Mouse (Mus musculus): ENCODE results near the gene Fam114a1. TPM values are rescaled to one million over a fixed set of nuclear protein-coding genes. Genes with fewer than 3 reads are reported as not detected.

The Fam114a1 gene
- total RNA-seq, 1 experiment: 6.5 TPM

DNA sequence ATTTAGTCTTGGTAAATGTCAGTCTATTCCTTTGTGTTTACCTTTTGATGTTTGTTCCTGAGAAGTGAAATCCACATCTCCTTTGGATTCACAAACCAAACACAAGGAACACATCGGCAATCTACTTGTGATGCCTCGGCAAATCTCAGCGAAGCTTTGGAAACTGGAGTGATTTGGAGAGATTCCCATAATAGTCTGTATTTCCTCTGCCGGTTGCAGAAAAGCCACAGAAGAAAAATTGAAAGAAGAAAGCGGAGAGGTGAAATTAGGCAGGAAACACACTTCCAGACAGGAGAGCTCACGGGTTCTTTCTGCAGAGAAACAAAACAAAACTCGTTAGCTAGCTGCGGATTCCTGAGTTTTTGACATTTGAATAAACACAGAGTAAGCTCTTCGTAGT lies 110.0 kb downstream of the Fam114a1 start:
- TF ChIP-seq HCFC1 (IDR thresholded peaks at IDR 0.05; ENCODE audit: borderline replicate concordance, insufficient read depth, low read length) (no peak), ZC3H11A (IDR thresholded peaks at IDR 0.05; ENCODE audit: borderline replicate concordance, low read depth, low read length) (no peak), MAFK (IDR thresholded peaks at IDR 0.05; ENCODE audit: insufficient read depth, low read depth, low read length) (no peak), ZNF384 (IDR thresholded peaks at IDR 0.05; ENCODE audit: low read depth, low read length) (no peak), CHD2 (IDR thresholded peaks at IDR 0.05; ENCODE audit: low read depth, low read length) (no peak)
- DNase-seq (ENCODE audit: low read depth, low spot score): no peak
- in situ Hi-C loops (cut with MboI; ENCODE audit: low sequenced_read_pairs in 2 of 2, unreplicated experiment in 2 of 2): no loop called here
- peaks cover 0 to 4% of the 10 kb centered on the region in 2 experiments; a peak in 1 of 4 replicates for H3K4me1 ChIP-seq (ENCODE audit: control insufficient read depth in 2 of 2, insufficient read depth in 2 of 2, low read length in 2 of 2, poor library complexity in 1 of 2)
- no peaks in the 10 kb centered on the region for H3K9me3 ChIP-seq (ENCODE audit: control insufficient read depth, insufficient read depth, low read depth, low read length)
- H3K36me3 ChIP-seq (ENCODE audit: control insufficient read depth, insufficient read depth, low read length, poor library complexity, severe bottlenecking): no peaks in the 10 kb centered on the region
- no peak overlapping the region for H3K27ac ChIP-seq (ENCODE audit: insufficient read depth, low read depth, low read length, poor library complexity, severe bottlenecking)
- no peak overlapping the region for H3K4me3 ChIP-seq (ENCODE audit: insufficient read depth in 1 of 2, low read depth in 1 of 2, low read length in 2 of 2, poor library complexity in 1 of 2, severe bottlenecking in 1 of 2)
- H3K9ac ChIP-seq (ENCODE audit: insufficient read depth, low read depth, low read length, poor library complexity, severe bottlenecking): no peak overlapping the region

DNA sequence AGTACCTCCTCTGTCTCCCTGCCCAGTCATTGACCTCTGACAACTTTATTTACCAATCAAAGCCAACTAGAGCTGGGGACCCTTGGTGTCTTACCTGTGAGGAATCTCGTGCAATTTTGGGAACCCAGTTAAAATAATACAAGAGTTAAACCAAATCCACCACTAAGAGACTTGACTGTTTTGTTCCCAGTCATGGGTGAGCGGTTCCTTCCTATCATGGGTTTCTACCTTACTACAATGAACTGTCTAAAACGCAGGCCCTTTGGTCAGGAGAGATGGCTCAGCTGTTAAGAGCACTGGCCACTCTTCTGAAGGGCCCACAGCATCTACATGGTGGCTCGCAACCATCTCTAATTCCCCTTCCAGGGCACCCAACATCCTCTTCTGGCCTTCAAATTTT lies 112.0 kb downstream of the Fam114a1 start:
- H3K36me3 ChIP-seq (ENCODE audit: control insufficient read depth, insufficient read depth, low read length, poor library complexity, severe bottlenecking): no peaks in the 10 kb centered on the region
- TF ChIP-seq HCFC1 (IDR thresholded peaks at IDR 0.05; ENCODE audit: borderline replicate concordance, insufficient read depth, low read length) (no peak), MAFK (IDR thresholded peaks at IDR 0.05; ENCODE audit: insufficient read depth, low read depth, low read length) (no peak), ZNF384 (IDR thresholded peaks at IDR 0.05; ENCODE audit: low read depth, low read length) (no peak), ZC3H11A (IDR thresholded peaks at IDR 0.05; ENCODE audit: borderline replicate concordance, low read depth, low read length) (no peak), CHD2 (IDR thresholded peaks at IDR 0.05; ENCODE audit: low read depth, low read length) (no peak)
- no peak overlapping the region for H3K4me3 ChIP-seq (ENCODE audit: insufficient read depth in 1 of 2, low read depth in 1 of 2, low read length in 2 of 2, poor library complexity in 1 of 2, severe bottlenecking in 1 of 2)
- peaks cover 0 to 2% of the 10 kb centered on the region in 2 experiments; a peak in 1 of 4 replicates for H3K4me1 ChIP-seq (ENCODE audit: control insufficient read depth in 2 of 2, insufficient read depth in 2 of 2, low read length in 2 of 2, poor library complexity in 1 of 2)
- no peak overlapping the region for H3K9ac ChIP-seq (ENCODE audit: insufficient read depth, low read depth, low read length, poor library complexity, severe bottlenecking)
- DNase-seq (ENCODE audit: low read depth, low spot score): no peak
- in situ Hi-C loops (cut with MboI; ENCODE audit: low sequenced_read_pairs in 2 of 2, unreplicated experiment in 2 of 2): no loop called here
- no peaks in the 10 kb centered on the region for H3K9me3 ChIP-seq (ENCODE audit: control insufficient read depth, insufficient read depth, low read depth, low read length)
- no peak overlapping the region for H3K27ac ChIP-seq (ENCODE audit: insufficient read depth, low read depth, low read length, poor library complexity, severe bottlenecking)

DNA sequence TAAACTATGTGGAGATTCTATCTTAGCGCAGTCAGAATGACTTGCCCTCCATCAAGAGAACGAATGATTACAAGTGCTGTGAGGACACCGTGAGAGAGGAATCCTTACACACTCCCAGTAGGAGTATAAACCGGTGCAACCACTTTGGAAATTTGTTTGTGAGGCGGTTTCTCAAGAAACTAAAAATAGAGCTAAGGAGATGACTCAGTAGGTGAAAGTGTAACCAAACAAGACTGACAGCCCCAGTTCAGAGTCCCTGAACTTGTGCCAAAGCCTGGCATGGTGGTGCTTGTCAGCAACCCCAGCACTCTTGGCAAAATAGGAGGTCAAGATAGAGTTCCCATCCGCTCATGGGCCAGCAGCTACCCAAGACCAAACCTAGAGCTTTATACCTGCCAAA lies 116.7 kb downstream of the Fam114a1 start:
- Histone ChIP-seq H3K4me1 (ENCODE audit: control insufficient read depth in 2 of 2, insufficient read depth in 2 of 2, low read length in 2 of 2, poor library complexity in 1 of 2) (peaks cover 0 to under 1% of the 10 kb centered on the region in 2 experiments; a peak in 1 of 4 replicates), H3K4me3 (ENCODE audit: insufficient read depth in 1 of 2, low read depth in 1 of 2, low read length in 2 of 2, poor library complexity in 1 of 2, severe bottlenecking in 1 of 2) (no peak overlapping the region), H3K9me3 (ENCODE audit: control insufficient read depth, insufficient read depth, low read depth, low read length) (no peaks in the 10 kb centered on the region), H3K36me3 (ENCODE audit: control insufficient read depth, insufficient read depth, low read length, poor library complexity, severe bottlenecking) (no peaks in the 10 kb centered on the region), H3K27ac (ENCODE audit: insufficient read depth, low read depth, low read length, poor library complexity, severe bottlenecking) (no peak overlapping the region), H3K9ac (ENCODE audit: insufficient read depth, low read depth, low read length, poor library complexity, severe bottlenecking) (no peak overlapping the region)
- no peak for DNase-seq (ENCODE audit: low read depth, low spot score)
- TF ChIP-seq HCFC1 (IDR thresholded peaks at IDR 0.05; ENCODE audit: borderline replicate concordance, insufficient read depth, low read length) (no peak), MAFK (IDR thresholded peaks at IDR 0.05; ENCODE audit: insufficient read depth, low read depth, low read length) (no peak), CHD2 (IDR thresholded peaks at IDR 0.05; ENCODE audit: low read depth, low read length) (no peak), ZC3H11A (IDR thresholded peaks at IDR 0.05; ENCODE audit: borderline replicate concordance, low read depth, low read length) (no peak), ZNF384 (IDR thresholded peaks at IDR 0.05; ENCODE audit: low read depth, low read length) (no peak)
- in situ Hi-C loops (cut with MboI; ENCODE audit: low sequenced_read_pairs in 2 of 2, unreplicated experiment in 2 of 2): no loop called here

DNA sequence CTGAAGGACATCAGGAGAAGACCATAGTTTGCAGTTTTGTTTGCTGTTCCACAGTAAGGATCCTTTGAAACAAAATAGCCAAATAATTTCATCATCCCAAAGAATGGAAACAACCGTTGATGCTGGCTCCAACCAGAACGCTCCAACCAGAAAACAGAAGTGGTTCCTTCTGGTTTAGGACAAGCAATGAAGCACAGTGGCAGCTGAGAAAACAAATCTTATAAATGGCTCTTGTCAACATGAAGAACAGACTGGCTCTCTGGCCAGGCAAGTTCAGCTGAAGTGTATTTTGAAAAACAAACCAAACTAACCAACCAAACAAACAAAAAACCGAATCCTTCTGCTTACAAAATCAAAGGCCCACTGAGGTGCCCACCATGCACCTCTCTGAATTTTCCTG lies 119.8 kb downstream of the Fam114a1 start:
- H3K4me3 ChIP-seq (ENCODE audit: insufficient read depth in 1 of 2, low read depth in 1 of 2, low read length in 2 of 2, poor library complexity in 1 of 2, severe bottlenecking in 1 of 2): no peak overlapping the region
- H3K4me1 ChIP-seq (ENCODE audit: control insufficient read depth in 2 of 2, insufficient read depth in 2 of 2, low read length in 2 of 2, poor library complexity in 1 of 2): peaks cover 2 to 5% of the 10 kb centered on the region in 2 experiments; a peak in 2 of 4 replicates
- H3K36me3 ChIP-seq (ENCODE audit: control insufficient read depth, insufficient read depth, low read length, poor library complexity, severe bottlenecking): no peaks in the 10 kb centered on the region
- TF ChIP-seq ZNF384 (IDR thresholded peaks at IDR 0.05; ENCODE audit: low read depth, low read length) (no peak), ZC3H11A (IDR thresholded peaks at IDR 0.05; ENCODE audit: borderline replicate concordance, low read depth, low read length) (no peak), HCFC1 (IDR thresholded peaks at IDR 0.05; ENCODE audit: borderline replicate concordance, insufficient read depth, low read length) (no peak), CHD2 (IDR thresholded peaks at IDR 0.05; ENCODE audit: low read depth, low read length) (no peak), MAFK (IDR thresholded peaks at IDR 0.05; ENCODE audit: insufficient read depth, low read depth, low read length) (no peak)
- H3K27ac ChIP-seq (ENCODE audit: insufficient read depth, low read depth, low read length, poor library complexity, severe bottlenecking): no peak overlapping the region
- in situ Hi-C loops (cut with MboI; ENCODE audit: low sequenced_read_pairs in 2 of 2, unreplicated experiment in 2 of 2): no loop called here
- H3K9me3 ChIP-seq (ENCODE audit: control insufficient read depth, insufficient read depth, low read depth, low read length): no peaks in the 10 kb centered on the region
- no peak for DNase-seq (ENCODE audit: low read depth, low spot score)
- H3K9ac ChIP-seq (ENCODE audit: insufficient read depth, low read depth, low read length, poor library complexity, severe bottlenecking): no peak overlapping the region
